Mouse (Mus musculus): Measurements from ENCODE around the gene Isy1.
A peak's percentile ranks its signal among the peaks of the same experiment; 100 is the strongest.

Gene Isy1

GRCm38 (mm10) chr6:87850155-87850899 is 11.7 kb upstream of the Isy1 start:
- DNase-seq (ENCODE audit: low read depth, low spot score), result peak; percentile 65

GRCm38 (mm10) chr6:87849780-87850154 is 11.2 kb upstream of the Isy1 start:
- no peak for DNase-seq (ENCODE audit: low read depth, low spot score)

GRCm38 (mm10) chr6:87846813-87847212 is 8.2 kb upstream of the Isy1 start:
- DNase-seq (ENCODE audit: low read depth, low spot score), result no peak

- DNase-seq (ENCODE audit: low read depth, low spot score), result peak; percentile 78
Observed at GRCm38 (mm10) chr6:87845031-87845695, 6.6 kb upstream of the Isy1 start.

GRCm38 (mm10) chr6:87842254-87842653 is 3.7 kb upstream of the Isy1 start:
- no peak for DNase-seq (ENCODE audit: low read depth, low spot score)

- DNase-seq (ENCODE audit: low read depth, low spot score), result no peak
Observed at GRCm38 (mm10) chr6:87841635-87842034, 3.0 kb upstream of the Isy1 start.

- DNase-seq (ENCODE audit: low read depth, low spot score), result no peak
Observed at GRCm38 (mm10) chr6:87839797-87840341, 1.3 kb upstream of the Isy1 start.

- DNase-seq (ENCODE audit: low read depth, low spot score), result no peak
Observed at GRCm38 (mm10) chr6:87835695-87836094, 2.9 kb downstream of the Isy1 start, which contains the start of gene Gm45140. Gene Gm45140 (minus strand): TSS chr6:87835795.

- no peak for DNase-seq (ENCODE audit: low read depth, low spot score)
Observed at GRCm38 (mm10) chr6:87820366-87820765, 18.2 kb downstream of the Isy1 start.

- DNase-seq (ENCODE audit: low read depth, low spot score), result no peak
Observed at GRCm38 (mm10) chr6:87814486-87814885, 24.1 kb downstream of the Isy1 start.

GRCm38 (mm10) chr6:87812656-87813055 is 25.9 kb downstream of the Isy1 start:
- no peak for DNase-seq (ENCODE audit: low read depth, low spot score)

- DNase-seq (ENCODE audit: low read depth, low spot score), result peak; percentile 95
Observed at GRCm38 (mm10) chr6:87811675-87812338, 26.8 kb downstream of the Isy1 start, which contains the start of gene Rab43. Gene Rab43 (minus strand): TSS chr6:87812164.

- DNase-seq (ENCODE audit: low read depth, low spot score), result peak; percentile 69
Observed at GRCm38 (mm10) chr6:87810713-87811669, 27.6 kb downstream of the Isy1 start.

- DNase-seq (ENCODE audit: low read depth, low spot score), result no peak
Observed at GRCm38 (mm10) chr6:87810311-87810710, 28.3 kb downstream of the Isy1 start.

- DNase-seq (ENCODE audit: low read depth, low spot score), result peak; percentile 52
Observed at GRCm38 (mm10) chr6:87809651-87810161, 28.9 kb downstream of the Isy1 start.

GRCm38 (mm10) chr6:87809144-87809543 is 29.5 kb downstream of the Isy1 start:
- DNase-seq (ENCODE audit: low read depth, low spot score), result no peak

- no peak for DNase-seq (ENCODE audit: low read depth, low spot score)
Observed at GRCm38 (mm10) chr6:87808521-87808920, 30.1 kb downstream of the Isy1 start.

- no peak for DNase-seq (ENCODE audit: low read depth, low spot score)
Observed at GRCm38 (mm10) chr6:87807735-87808440, 30.7 kb downstream of the Isy1 start.

GRCm38 (mm10) chr6:87806857-87807256 is 31.7 kb downstream of the Isy1 start:
- DNase-seq (ENCODE audit: low read depth, low spot score), result peak; percentile 24

- peak; percentile 18 for DNase-seq (ENCODE audit: low read depth, low spot score)
Observed at GRCm38 (mm10) chr6:87806028-87806427, 32.6 kb downstream of the Isy1 start.
